Mouse (Mus musculus): ENCODE results near the gene Afg1l. TPM values are rescaled to one million over a fixed set of nuclear protein-coding genes. Genes with fewer than 3 reads are reported as not detected.

Afg1l gene
- polyA plus RNA-seq (2011; ENCODE audit: insufficient read depth, insufficient read length, low replicate concordance, missing spikeins): 4.1 and 5.0 TPM in 2 replicates

DNA sequence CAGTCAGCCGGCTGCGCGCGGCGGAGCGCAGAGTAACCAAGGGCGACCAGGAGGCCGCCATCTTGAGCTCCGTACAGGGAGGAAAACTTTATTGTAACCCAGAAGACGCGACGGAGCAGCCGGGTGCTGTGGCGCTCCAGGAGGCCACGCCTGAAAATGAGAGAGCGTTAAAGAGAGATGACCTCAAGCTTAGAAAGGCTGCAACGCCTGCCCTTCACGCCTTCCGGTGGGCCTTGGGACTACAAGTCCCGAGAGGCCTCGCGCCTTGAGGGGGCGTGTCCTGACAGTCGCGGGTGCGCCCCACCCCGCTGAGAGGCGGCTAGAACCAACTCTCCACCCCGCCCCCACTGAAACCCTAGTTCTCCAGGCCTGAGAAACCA lies at the start of gene Afg1l:
Gene Afg1l, minus strand, starts transcription at position 225 of the 380 bp plus-strand sequence.
- no peaks in the 10 kb centered on the region; the same call in 1 of the 2 replicates for H3K4me1 ChIP-seq (ENCODE audit: control insufficient read depth, insufficient read depth, low read length)
- peak within 1 kb of the TSS; percentile 95 for H3K27ac ChIP-seq (ENCODE audit: control insufficient read depth, insufficient read depth, low read depth, low read length, poor library complexity)
- TF ChIP-seq CTCF (IDR thresholded peaks at IDR 0.05; ENCODE audit: control insufficient read depth, insufficient read depth, low read length) (no peak), POLR2A (IDR thresholded peaks at IDR 0.05; ENCODE audit: borderline replicate concordance, control insufficient read depth, low read depth, low read length) (peak; percentile 83; the same call in 1 of the 2 replicates)
- H3K4me3 ChIP-seq (replicated peaks; ENCODE audit: control insufficient read depth, low read depth, low read length): peak within 1 kb of the TSS; percentile 76
- under 1% methylated on average over 29 of the region's 29 CpGs for WGBS

DNA sequence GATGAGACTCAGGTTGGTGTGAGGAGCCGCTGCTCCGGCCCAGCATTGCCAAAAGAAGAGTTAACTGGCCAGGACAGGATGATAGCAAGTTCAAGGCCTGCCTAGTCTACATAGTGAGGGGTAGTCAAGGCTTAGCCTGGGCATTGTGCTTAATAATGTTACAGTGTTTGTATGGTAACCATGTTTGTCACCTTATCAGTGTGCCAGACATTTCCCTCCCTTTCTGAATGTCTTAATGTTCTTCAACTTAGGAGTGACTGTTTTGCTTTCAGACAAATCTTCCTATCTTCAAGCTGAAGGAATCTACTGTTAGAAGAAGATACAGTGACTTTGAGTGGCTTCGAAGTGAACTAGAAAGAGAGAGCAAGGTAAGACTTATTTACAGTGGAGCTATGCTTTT lies 47.3 kb upstream of the Afg1l start:
- H3K27ac ChIP-seq (ENCODE audit: control insufficient read depth, insufficient read depth, low read depth, low read length, poor library complexity): peak overlapping the region; percentile 41; the same call in 1 of the 2 replicates
- 71% methylated on average over 3 of the region's 3 CpGs for WGBS
- H3K4me1 ChIP-seq (ENCODE audit: control insufficient read depth, insufficient read depth, low read length): no peaks in the 10 kb centered on the region; the same call in none of the 2 replicates
- H3K4me3 ChIP-seq (replicated peaks; ENCODE audit: control insufficient read depth, low read depth, low read length): no peak overlapping the region
- TF ChIP-seq POLR2A (IDR thresholded peaks at IDR 0.05; ENCODE audit: borderline replicate concordance, control insufficient read depth, low read depth, low read length): no peak
- no peak for TF ChIP-seq CTCF (IDR thresholded peaks at IDR 0.05; ENCODE audit: control insufficient read depth, insufficient read depth, low read length)

DNA sequence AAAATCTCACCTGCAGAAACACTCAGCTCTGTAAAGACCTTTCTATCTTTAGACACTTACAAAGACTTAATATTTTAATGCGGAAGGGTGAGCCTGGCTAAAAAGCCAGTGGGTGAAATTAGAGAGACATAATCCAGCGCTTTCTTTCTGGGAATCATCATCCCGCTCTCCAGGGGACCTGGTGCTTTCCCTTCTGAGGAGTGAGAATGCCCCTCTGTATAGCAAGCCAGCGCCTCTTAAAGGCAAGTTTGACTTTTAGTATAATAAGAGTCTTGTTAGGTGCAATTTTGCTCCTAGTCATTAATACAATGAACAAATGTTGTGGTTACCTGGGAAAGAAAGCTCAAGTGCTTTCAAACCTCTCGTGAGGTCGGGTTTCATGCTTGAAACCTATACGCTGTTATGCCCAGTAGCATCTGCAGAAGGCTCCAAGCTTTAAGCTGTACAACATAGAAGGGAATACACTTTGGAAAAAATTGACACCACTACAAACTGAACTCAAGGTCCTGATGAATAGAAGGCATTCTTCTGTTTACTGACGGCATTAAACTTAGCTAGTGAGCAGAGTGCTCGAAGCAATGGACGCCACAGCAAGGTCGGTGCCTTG lies 45.3 kb upstream of the Afg1l start:
- Histone ChIP-seq H3K4me3 (replicated peaks; ENCODE audit: control insufficient read depth, low read depth, low read length) (no peak overlapping the region), H3K4me1 (ENCODE audit: control insufficient read depth, insufficient read depth, low read length) (no peaks in the 10 kb centered on the region; the same call in none of the 2 replicates), H3K27ac (ENCODE audit: control insufficient read depth, insufficient read depth, low read depth, low read length, poor library complexity) (no peak overlapping the region)
- TF ChIP-seq POLR2A (IDR thresholded peaks at IDR 0.05; ENCODE audit: borderline replicate concordance, control insufficient read depth, low read depth, low read length) (no peak), CTCF (IDR thresholded peaks at IDR 0.05; ENCODE audit: control insufficient read depth, insufficient read depth, low read length) (no peak)
- 92% methylated on average over 11 of the region's 11 CpGs for WGBS

DNA sequence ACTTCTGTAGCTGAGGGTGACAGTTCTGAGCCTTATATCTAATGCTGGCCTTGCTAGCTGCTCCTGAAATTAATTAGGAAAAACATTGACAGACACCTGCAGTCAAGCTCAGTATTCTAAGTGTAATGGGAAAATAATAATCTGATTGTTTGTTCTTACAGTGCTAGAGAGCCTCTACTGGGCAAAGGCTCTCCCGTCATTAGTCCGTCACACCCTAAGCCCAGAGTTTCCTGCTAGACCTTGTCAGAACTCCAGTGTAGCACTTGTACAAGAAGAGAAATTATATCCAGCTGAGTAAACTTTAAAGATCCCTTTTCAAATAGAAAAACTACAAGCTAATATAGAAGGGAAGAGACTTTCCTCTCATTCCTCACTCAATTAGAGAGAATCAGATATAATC lies 44.5 kb upstream of the Afg1l start:
- no peak for TF ChIP-seq POLR2A (IDR thresholded peaks at IDR 0.05; ENCODE audit: borderline replicate concordance, control insufficient read depth, low read depth, low read length)
- Histone ChIP-seq H3K4me1 (ENCODE audit: control insufficient read depth, insufficient read depth, low read length) (no peaks in the 10 kb centered on the region; the same call in none of the 2 replicates), H3K27ac (ENCODE audit: control insufficient read depth, insufficient read depth, low read depth, low read length, poor library complexity) (no peak overlapping the region), H3K4me3 (replicated peaks; ENCODE audit: control insufficient read depth, low read depth, low read length) (no peak overlapping the region)
- WGBS: 81% methylated on average over 2 of the region's 2 CpGs

DNA sequence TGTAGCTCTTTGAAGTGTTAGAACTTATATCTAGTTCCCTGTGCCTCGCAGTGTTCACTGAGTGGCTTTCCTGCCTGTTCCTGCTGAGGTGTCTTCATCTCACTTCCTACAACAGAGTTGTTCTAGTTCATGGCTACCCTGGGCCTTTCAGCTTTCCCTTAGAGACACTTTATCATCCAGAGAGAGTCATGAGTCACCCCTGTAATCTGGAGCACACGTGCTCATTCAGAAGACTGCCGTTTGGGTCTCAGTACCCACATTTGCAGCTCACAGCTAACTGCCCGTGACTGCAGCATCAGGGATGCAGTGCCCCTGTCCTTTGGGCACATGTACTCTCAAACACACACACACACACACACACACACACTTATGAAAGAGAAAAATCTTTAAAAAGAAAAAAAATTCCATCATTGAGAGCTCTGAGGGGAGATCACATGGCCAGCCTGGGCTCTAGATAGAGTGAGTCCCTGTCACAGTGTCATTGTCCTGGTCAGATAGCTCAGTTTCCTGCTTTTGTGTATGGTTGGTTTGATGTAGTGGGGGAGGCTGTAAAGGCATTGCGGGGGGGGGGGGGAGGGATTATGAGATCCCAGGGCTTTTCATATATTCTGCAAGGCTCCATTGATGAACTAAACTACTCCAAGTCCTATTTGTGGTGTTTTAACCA lies 43.1 kb upstream of the Afg1l start:
- 56% methylated on average over 5 of the region's 5 CpGs for WGBS
- no peaks in the 10 kb centered on the region; the same call in 1 of the 2 replicates for H3K4me1 ChIP-seq (ENCODE audit: control insufficient read depth, insufficient read depth, low read length)
- no peak overlapping the region for H3K4me3 ChIP-seq (replicated peaks; ENCODE audit: control insufficient read depth, low read depth, low read length)
- no peak overlapping the region for H3K27ac ChIP-seq (ENCODE audit: control insufficient read depth, insufficient read depth, low read depth, low read length, poor library complexity)
- no peak for TF ChIP-seq CTCF (IDR thresholded peaks at IDR 0.05; ENCODE audit: control insufficient read depth, insufficient read depth, low read length)
- TF ChIP-seq POLR2A (IDR thresholded peaks at IDR 0.05; ENCODE audit: borderline replicate concordance, control insufficient read depth, low read depth, low read length): no peak

DNA sequence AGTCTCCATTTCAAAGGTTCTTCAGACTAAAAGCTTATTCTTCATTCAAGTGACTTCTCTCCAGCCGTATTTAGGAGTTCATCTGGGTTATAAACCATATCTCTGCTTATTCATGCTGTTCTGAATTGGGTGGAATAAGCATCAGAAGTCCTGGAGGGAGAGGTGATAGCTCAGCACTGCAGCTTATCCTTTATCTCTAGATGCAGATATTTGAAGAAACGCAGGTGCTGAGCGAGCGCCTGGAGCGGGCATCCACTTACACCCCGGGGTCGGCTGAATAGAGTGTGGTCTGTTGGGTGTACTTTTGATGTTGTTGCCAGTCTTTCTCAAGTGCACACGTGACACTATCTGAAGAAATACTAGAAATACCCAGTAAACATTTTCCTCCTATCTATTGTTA lies 40.0 kb upstream of the Afg1l start:
- H3K4me3 ChIP-seq (replicated peaks; ENCODE audit: control insufficient read depth, low read depth, low read length): no peak overlapping the region
- 75% methylated on average over 8 of the region's 8 CpGs for WGBS
- no peak overlapping the region for H3K27ac ChIP-seq (ENCODE audit: control insufficient read depth, insufficient read depth, low read depth, low read length, poor library complexity)
- no peak for TF ChIP-seq CTCF (IDR thresholded peaks at IDR 0.05; ENCODE audit: control insufficient read depth, insufficient read depth, low read length)
- TF ChIP-seq POLR2A (IDR thresholded peaks at IDR 0.05; ENCODE audit: borderline replicate concordance, control insufficient read depth, low read depth, low read length): no peak
- H3K4me1 ChIP-seq (ENCODE audit: control insufficient read depth, insufficient read depth, low read length): no peaks in the 10 kb centered on the region; the same call in 1 of the 2 replicates

DNA sequence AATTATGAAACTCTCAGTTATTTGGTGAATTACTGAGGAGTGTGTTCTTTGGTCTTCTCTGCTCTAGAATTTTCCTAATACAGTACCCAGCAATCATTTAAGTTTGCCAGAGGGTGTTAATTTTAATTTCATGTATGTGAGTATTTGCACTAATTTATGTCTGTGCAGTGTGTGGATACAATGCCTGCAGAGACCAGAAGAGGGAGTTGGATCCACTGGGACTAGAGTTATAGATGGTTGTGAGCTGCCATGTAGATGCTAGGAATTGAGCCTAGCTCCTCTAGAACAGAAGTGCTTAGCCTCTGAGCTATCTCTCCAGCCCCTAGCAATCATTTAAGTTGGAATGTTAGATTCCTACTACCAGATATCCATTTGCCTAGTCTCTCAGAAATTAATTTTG lies 35.8 kb upstream of the Afg1l start:
- TF ChIP-seq CTCF (IDR thresholded peaks at IDR 0.05; ENCODE audit: control insufficient read depth, insufficient read depth, low read length) (no peak), POLR2A (IDR thresholded peaks at IDR 0.05; ENCODE audit: borderline replicate concordance, control insufficient read depth, low read depth, low read length) (no peak)
- H3K4me1 ChIP-seq (ENCODE audit: control insufficient read depth, insufficient read depth, low read length): peaks cover 1% of the 10 kb centered on the region; the same call in 1 of the 2 replicates

DNA sequence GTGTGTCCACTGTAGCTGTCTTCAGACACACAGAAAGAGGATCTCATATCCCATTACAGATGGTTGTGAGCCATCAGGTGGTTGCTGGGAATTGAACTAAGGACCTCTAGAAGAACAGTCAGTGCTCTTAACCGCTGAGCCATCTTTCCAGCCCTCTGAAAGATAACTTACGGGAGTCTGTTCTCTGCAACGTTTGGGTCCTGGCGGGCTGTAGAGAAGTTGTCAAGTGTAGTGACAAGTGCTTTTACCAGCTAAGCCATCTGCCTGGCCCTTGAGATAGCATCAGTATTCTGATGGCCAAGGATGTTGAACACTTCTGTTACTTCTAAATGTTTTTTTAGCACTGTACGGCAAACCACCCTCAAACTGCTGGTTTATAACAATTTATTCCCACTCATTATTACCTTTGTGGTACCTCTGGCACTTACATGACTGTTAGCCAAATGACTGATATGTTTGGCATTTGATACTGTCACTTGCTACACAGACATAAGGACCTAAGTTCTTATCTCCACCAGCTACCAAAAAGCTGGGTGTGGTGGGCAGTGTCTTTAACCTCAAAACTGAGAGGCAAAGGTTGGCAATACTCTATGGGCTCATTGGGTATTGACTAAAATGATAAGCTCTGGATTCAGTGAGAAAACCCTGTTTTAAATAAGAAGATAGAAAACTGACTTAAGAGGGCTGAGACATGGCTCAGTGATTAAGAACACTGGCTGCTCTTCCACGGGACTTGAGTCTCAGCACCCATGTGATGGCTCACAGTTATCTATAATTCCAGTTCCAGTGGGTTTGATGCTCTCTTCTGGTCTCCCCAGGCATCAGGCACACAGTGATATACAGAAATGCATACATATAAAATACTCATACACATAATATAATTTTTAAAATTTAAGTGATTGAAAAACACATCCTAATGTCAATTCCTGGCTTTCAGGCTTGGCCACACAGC lies 33.1 kb upstream of the Afg1l start:
- Histone ChIP-seq H3K4me3 (replicated peaks; ENCODE audit: control insufficient read depth, low read depth, low read length) (no peak overlapping the region), H3K4me1 (ENCODE audit: control insufficient read depth, insufficient read depth, low read length) (peaks cover 1% of the 10 kb centered on the region; the same call in 1 of the 2 replicates), H3K27ac (ENCODE audit: control insufficient read depth, insufficient read depth, low read depth, low read length, poor library complexity) (no peak overlapping the region)
- no peak for TF ChIP-seq CTCF (IDR thresholded peaks at IDR 0.05; ENCODE audit: control insufficient read depth, insufficient read depth, low read length)
- TF ChIP-seq POLR2A (IDR thresholded peaks at IDR 0.05; ENCODE audit: borderline replicate concordance, control insufficient read depth, low read depth, low read length): no peak
- WGBS: 69% methylated on average over 6 of the region's 6 CpGs

More for the DNA sequence above, 35.8 kb upstream of the Afg1l start:
- Histone ChIP-seq H3K27ac (ENCODE audit: control insufficient read depth, insufficient read depth, low read depth, low read length, poor library complexity) (no peak overlapping the region), H3K4me3 (replicated peaks; ENCODE audit: control insufficient read depth, low read depth, low read length) (no peak overlapping the region)
